Mouse (Mus musculus) ES-Bruce4 (cell line): ENCODE data around the gene Edc3. TPM values are rescaled to one million over a fixed set of nuclear protein-coding genes. Genes with fewer than 3 reads are reported as not detected.

Experiments
- H3K27ac ChIP-seq: 2 replicates; pipeline ENCODE4 v1.5.1; 2012; ENCODE audit warnings: low read length, inconsistent platforms; ENCODE audit not compliant: insufficient read depth
- H3K27me3 ChIP-seq: 2 replicates; pipeline ENCODE4 v1.6.1; 2012; ENCODE audit warnings: mild to moderate bottlenecking, low read length, inconsistent platforms; ENCODE audit not compliant: control insufficient read depth, poor library complexity, insufficient read depth, severe bottlenecking
- H3K36me3 ChIP-seq: 2 replicates; pipeline ENCODE4 v1.6.1; 2012; ENCODE audit warnings: inconsistent platforms, mild to moderate bottlenecking, low read length, moderate library complexity; ENCODE audit not compliant: control insufficient read depth, poor library complexity, insufficient read depth, severe bottlenecking
- H3K4me1 ChIP-seq: one replicate; pipeline ENCODE4 v1.8.1; 2011; ENCODE audit warnings: low read length; ENCODE audit not compliant: control insufficient read depth, insufficient read depth
- H3K4me3 ChIP-seq: 2 replicates; pipeline ENCODE4 v1.5.1; 2011; ENCODE audit warnings: low read depth, mild to moderate bottlenecking, low read length
- H3K9ac ChIP-seq: 2 replicates; pipeline ENCODE4 v1.6.1; 2012; ENCODE audit warnings: low read depth, mild to moderate bottlenecking, inconsistent platforms; ENCODE audit not compliant: poor library complexity, severe bottlenecking
- H3K9me3 ChIP-seq: replicated peaks from 2 replicates; pipeline ENCODE4 v1.6.1; 2012; ENCODE audit warnings: mild to moderate bottlenecking, low read length, inconsistent platforms; ENCODE audit not compliant: control insufficient read depth, poor library complexity, insufficient read depth, severe bottlenecking
- CTCF ChIP-seq: IDR thresholded peaks from one replicate; pipeline ENCODE4 v1.8.1; 2011; ENCODE audit warnings: low read depth, low read length
- EP300 ChIP-seq: IDR thresholded peaks from 2 replicates; pipeline ENCODE4 v1.6.1; 2011; ENCODE audit warnings: low read depth, low read length; ENCODE audit not compliant: insufficient read depth
- POLR2A ChIP-seq: IDR thresholded peaks from one replicate; pipeline ENCODE4 v1.8.1; 2011; ENCODE audit warnings: low read length; ENCODE audit not compliant: insufficient read depth
- polyA plus RNA-seq: library from polyadenylated mRNA; stranded (reverse); fragments of >200 nt; gene quantifications from 2 replicates; pipeline ENCODE4 v1.2.4, GENCODE M21; 2011; ENCODE audit warnings: low read depth; ENCODE audit not compliant: missing spikeins, insufficient read depth, insufficient read length

The Edc3 gene
- polyA plus RNA-seq, 1 experiment: 22.0 TPM

DNA sequence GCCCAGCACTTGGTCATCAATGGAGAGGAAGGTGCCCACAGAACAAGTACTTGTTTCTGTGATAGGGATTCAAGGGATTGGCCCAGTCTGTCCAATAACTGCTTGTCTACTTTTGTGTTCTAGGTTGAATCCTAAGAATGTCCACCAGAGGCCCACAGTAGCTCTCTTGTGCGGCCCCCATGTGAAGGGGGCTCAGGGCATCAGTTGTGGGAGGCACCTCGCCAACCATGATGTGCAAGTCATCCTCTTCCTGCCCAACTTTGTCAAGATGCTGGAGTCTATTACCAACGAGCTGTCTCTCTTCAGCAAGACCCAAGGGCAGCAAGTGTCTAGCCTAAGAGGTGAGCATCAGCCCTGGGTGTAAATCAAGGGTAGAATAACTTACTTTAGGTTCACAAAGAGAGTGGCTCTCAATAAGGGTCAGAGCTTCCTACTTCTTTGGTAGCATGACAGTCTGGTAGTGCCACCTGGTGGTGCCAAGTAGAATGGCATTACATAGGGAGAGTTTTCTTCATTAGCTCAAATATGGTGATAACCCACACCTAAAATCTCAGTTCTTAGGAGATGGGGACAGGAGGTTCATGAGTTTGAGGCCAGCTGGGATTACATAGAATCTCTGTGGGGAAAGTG lies 36.2 kb downstream of the Edc3 start:
- Histone ChIP-seq H3K27ac (no peak overlapping the region), H3K27me3 (no peaks in the 10 kb centered on the region), H3K4me3 (no peak overlapping the region), H3K36me3 (peaks cover 34% of the 10 kb centered on the region), H3K9ac (no peak overlapping the region), H3K9me3 (no peaks in the 10 kb centered on the region), H3K4me1 (no peaks in the 10 kb centered on the region)
- TF ChIP-seq POLR2A (no peak), EP300 (no peak), CTCF (no peak)

DNA sequence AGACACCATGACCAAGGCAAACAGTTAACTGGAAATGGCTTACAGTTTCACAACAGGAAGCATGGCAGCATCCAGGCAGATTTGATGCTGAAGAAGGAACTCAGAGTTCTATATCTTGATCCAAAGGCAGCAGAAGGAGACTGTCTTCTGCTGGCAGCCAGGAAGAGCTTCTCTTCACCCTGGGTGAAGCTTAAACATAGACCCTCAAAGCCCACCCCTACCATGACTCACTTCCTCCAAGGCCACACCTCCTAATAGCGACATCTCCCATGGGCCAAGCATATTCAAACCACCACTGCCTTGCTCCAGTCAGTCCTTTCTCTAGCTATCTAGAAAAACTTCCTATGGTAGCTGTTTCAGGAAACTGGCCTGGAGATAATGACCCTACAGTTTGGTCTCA lies 38.7 kb downstream of the Edc3 start:
- Histone ChIP-seq H3K27me3 (no peaks in the 10 kb centered on the region), H3K9ac (no peak overlapping the region), H3K4me3 (no peak overlapping the region), H3K4me1 (no peaks in the 10 kb centered on the region), H3K27ac (no peak overlapping the region), H3K9me3 (no peaks in the 10 kb centered on the region), H3K36me3 (peaks cover 47% of the 10 kb centered on the region)
- TF ChIP-seq POLR2A: no peak
- TF ChIP-seq EP300: no peak
- TF ChIP-seq CTCF: no peak

DNA sequence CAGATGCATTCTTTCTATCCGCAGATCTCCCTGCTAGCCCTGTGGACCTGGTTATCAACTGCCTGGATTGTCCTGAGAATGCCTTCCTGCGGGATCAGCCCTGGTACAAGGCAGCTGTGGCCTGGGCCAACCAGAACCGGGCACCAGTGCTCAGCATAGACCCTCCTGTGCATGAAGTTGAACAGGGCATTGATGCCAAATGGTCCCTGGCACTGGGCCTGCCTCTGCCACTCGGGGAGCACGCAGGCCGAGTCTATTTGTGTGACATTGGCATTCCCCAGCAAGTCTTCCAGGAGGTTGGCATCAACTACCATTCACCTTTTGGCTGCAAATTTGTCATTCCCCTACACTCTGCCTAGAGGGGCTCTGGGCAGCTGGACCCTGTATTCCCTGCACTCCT lies 39.8 kb downstream of the Edc3 start:
- H3K36me3 ChIP-seq: peaks cover 57% of the 10 kb centered on the region
- H3K4me3 ChIP-seq: no peak overlapping the region
- no peak overlapping the region for H3K27ac ChIP-seq
- H3K27me3 ChIP-seq: no peaks in the 10 kb centered on the region
- no peaks in the 10 kb centered on the region for H3K9me3 ChIP-seq
- no peaks in the 10 kb centered on the region for H3K4me1 ChIP-seq
- TF ChIP-seq EP300 (no peak), CTCF (no peak), POLR2A (no peak)
- H3K9ac ChIP-seq: no peak overlapping the region

DNA sequence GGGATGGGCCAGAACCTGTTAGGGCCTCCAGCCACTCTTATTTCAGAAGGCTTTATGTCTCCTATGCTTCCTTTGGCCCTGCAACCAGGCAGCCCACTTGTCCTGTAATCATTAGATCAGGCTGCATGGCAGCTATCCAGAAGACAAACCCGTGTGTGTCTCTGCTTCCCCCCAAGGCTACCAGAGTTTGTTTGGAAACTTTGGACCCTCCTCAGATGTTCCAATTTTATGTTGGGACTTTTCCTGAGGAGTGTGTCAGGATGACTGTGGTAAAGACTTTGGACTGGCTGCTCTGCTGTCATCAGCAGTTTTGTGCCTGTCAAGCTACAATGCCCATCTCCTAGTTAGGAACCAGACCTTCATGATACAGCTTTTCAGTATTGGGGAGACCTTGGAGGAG lies 40.5 kb downstream of the Edc3 start:
- no peaks in the 10 kb centered on the region for H3K4me1 ChIP-seq
- TF ChIP-seq EP300: no peak
- no peak for TF ChIP-seq POLR2A
- no peak for TF ChIP-seq CTCF
- H3K27ac ChIP-seq: no peak overlapping the region
- H3K27me3 ChIP-seq: no peaks in the 10 kb centered on the region
- H3K4me3 ChIP-seq: no peak overlapping the region
- peaks cover 64% of the 10 kb centered on the region for H3K36me3 ChIP-seq
- no peak overlapping the region for H3K9ac ChIP-seq
- H3K9me3 ChIP-seq: no peaks in the 10 kb centered on the region

DNA sequence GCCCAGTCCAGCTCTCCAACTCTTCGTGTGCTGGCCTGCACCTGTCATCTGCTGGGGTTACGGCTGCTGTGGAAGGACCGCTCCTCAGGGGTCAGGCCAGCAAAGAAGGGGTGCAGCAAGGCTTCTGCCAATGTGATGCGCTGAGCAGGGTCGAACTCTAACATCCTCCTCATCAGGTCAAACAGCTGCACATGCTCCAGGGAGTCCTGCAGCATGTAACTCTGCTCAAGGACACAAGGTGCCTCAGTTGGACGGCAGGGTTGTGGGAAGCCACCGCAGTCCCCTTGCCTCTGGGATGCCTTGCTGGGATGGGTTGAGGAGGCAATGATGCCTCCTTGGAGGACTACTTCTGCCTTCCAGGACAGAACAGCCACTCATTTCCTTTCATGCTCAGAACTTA lies 42.6 kb downstream of the Edc3 start:
- no peaks in the 10 kb centered on the region for H3K27me3 ChIP-seq
- no peak for TF ChIP-seq EP300
- TF ChIP-seq POLR2A: no peak
- TF ChIP-seq CTCF: no peak
- H3K9me3 ChIP-seq: no peaks in the 10 kb centered on the region
- H3K9ac ChIP-seq: no peak overlapping the region
- H3K4me3 ChIP-seq: no peak overlapping the region
- H3K27ac ChIP-seq: no peak overlapping the region
- no peaks in the 10 kb centered on the region for H3K4me1 ChIP-seq
- H3K36me3 ChIP-seq: peaks cover 65% of the 10 kb centered on the region

DNA sequence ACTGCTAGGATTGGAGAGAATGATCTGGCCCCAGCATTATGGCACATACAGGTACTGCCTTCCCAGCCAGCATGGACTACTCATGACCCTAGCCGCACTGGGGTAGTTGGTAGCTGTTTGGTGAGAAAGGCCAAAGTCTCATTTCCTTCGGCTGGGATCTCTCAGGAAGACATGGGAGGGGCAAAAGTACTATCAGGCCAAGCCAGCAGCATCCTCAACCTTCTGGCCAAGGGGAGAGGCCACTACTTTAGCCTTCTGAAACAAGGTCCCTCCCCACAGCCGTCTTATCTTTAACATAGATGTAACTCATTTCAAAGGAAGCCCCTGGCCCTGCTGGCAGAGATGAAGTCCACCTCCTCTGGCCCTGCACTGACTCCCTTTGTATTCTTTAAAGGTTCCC lies 49.2 kb downstream of the Edc3 start:
- Histone ChIP-seq H3K27me3 (no peaks in the 10 kb centered on the region), H3K4me1 (no peaks in the 10 kb centered on the region), H3K27ac (no peak overlapping the region), H3K9me3 (no peaks in the 10 kb centered on the region), H3K9ac (no peak overlapping the region), H3K4me3 (no peak overlapping the region), H3K36me3 (peaks cover 46% of the 10 kb centered on the region)
- TF ChIP-seq EP300 (no peak), POLR2A (no peak), CTCF (no peak)
